Mouse (Mus musculus) E14TG2a.4 (cell line): Measurements from ENCODE around the gene Ndrg4.

Source experiments
- CTCF ChIP-seq: conservative IDR thresholded peaks from 2 replicates; pipeline ENCODE4 v1.5.1; 2014; ENCODE audit warnings: low read length
- NANOG ChIP-seq: IDR thresholded peaks from 2 replicates; pipeline ENCODE4 v1.6.1; 2014; ENCODE audit warnings: borderline replicate concordance, low read length, mixed read lengths
- POU5F1 ChIP-seq: IDR thresholded peaks from 2 replicates; pipeline ENCODE4 v1.6.1; 2014; ENCODE audit warnings: low read length, borderline replicate concordance

DNA sequence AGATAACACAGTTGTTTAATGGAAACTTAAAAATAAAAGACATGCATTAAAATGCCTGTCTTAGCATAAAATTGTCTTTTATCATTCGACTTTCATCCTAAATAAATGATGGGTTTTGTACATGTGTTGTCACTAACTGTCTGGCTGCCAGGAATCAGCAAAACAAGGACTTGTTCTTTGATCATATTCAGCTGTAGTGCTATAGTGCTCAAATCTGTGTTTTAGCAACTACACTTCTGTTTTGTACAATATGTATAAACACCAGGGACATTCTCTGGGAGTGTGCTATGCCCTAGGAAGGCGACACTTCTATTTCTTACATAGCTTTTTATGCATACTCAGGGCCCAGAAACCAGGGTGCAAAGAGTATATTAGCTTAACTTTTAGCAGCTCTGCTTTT is 31.8 kb upstream of the Ndrg4 start:
- TF ChIP-seq CTCF (no peak), POU5F1 (no peak), NANOG (no peak)
